Mouse (Mus musculus) frontal cortex, adult (tissue): ENCODE measurements at regions not wholly inside any gene's neighbourhood (a gene's known extent, or its start where the extent isn't known, plus 50 kb on each side); places are given as distances from the start of the nearest gene placed in this dataset.
A peak's percentile ranks its signal among the peaks of the same experiment; 100 is the strongest.

ENCODE experiments used
- ATAC-seq: cut with Nextera tagmentation; 2 replicates; pipeline ENCODE4 v1.9.2; 2017; ENCODE audit warnings: mild to moderate bottlenecking, moderate library complexity, mixed read lengths; ENCODE audit not compliant: low TSS enrichment

DNA sequence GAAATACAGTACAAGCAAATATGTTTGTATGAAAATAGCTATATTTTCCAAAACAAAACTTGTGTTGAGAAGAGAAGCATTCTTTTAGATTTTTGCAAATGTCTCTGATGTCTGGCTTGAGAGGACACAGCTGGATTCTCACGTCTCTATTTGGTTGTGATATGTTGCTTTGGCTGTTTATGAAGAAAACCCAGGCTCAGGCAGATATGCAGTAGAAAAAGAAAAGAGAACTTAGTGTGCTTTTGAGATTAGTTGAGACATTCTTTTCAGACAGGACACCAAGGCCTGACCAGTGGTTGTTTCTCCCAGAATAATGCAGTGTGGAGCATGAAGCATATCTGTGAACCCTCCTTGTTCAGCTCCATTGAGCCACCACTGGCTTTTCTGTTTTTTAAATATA is 178.8 kb upstream of the Mamld1 start:
- no peak for ATAC-seq

DNA sequence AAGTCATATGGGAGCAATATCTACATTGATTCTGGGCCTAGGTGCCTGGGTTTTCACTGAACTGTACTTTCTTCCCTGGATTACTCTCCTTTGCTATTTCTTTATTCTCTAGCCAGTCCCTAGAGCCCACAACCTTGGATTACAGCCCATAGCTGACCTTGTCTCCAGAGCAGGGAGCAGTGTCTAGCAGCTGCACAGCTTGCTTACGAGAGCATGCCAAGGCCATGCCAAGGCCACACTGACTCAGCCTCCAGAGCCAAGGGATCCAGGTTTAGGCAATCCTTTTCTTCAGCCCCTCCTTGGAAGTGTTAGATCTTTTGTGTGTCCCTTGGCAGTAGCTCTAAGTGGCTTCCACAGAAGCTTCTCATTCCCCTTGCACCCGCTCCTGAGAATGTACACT is 168.7 kb upstream of the Mamld1 start:
- ATAC-seq: no peak

DNA sequence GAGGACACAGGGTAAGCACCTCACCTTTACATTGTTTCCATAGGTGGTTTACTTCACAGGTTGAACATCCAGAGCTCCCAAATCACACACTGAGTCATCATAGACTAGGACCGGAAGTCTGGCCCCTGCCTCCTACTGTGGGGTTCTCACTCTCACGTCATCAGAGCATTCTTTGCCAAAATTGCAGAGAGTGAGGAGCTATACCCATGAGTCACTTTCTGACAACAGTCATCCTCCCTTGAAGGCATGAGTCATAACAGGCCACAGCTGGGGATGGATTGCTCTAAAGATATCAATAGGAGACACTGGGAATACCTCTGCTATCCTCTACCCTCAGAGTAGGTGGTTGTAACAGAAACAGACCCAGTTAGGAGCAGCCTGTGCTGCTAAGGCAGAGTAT is 166.6 kb upstream of the Mamld1 start:
- ATAC-seq: peak; percentile 99

DNA sequence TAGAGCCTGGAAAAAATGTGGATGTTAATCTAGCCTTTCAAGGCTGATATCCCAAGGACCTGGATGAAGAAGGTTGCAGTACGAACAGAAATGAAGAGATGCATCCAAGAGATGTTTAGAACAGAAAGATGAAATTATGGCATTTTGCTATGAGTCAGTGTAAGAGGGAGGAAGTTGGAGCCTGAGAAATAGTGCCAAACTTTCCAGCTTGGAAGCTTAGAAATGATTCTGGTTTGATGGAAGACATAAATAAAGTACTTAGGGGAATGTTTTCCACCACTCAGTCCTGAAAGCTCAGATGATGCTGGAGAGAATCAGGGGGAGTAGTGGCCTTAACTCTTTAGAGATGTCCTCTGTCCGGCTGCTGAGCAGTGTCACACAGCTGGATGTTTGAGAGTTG is 155.5 kb upstream of the Mamld1 start:
- ATAC-seq: peak; percentile 80

DNA sequence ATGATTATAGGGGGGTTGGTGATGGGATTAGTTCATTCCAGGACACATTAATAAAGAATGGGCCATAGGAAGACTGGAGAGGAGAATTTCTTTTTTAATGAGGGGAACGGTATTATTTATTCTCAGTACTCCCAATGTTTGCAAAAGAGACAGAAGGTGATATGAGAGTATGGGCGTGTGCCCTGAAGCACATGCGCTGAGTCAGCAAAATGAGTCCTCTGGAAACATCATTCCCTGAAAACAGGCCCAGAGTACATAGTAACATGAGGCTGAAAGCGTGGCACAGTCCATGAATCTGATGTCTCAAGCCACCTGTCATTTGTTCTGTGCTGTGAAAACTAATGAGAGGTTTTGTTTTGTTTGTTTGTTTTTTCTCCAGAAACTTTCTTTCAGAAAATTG is 154.5 kb upstream of the Mamld1 start:
- no peak for ATAC-seq

DNA sequence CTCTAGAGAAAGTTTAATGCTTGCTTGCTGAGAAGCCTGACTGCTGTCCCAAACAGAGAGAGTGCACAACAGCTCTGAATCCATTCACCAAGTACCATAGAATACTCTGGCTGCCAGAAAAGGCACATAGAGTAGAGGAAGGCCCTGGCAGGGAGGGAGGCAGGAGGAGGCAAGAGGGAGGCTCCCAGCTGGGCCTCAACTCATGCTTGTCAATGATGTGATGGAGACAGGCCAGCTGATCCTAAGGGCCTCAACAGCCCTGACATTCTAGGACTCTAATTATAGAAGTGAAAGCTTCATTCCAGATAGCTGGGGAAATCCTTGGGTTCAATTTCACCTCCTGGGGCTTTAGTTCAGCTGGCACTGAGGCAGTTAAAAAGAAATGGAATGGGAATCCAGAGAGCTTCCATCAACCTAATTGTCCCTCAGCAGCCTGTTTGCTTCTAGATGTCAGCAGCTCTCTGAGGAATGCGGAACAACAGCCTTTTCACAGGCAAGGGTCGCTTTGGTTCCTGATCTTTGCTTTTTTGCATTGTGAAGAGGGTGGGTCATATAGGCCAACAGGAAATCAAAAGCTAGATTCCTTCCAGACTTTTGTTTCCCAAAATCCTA is 152.8 kb upstream of the Mamld1 start:
- no peak for ATAC-seq

DNA sequence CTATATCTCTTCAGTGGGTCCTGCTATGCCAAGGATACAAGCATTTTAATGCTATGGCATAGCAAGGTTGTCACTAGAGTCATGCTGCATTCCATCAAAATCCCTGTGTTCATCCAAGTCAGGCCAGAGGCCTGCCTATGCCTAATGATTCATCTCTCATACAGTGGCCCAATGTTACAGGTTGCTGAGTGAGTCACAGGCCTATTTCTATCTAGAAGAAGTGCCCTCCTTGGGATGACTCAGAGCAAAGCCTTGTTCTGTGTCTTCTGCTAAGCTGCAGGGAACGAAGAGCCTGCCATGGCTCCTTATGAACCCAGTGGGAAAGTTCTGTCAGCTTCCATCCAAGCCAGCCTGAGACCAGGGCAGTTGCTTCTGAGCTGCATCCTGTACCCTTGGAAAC is 151.2 kb upstream of the Mamld1 start:
- peak; percentile 83 for ATAC-seq

DNA sequence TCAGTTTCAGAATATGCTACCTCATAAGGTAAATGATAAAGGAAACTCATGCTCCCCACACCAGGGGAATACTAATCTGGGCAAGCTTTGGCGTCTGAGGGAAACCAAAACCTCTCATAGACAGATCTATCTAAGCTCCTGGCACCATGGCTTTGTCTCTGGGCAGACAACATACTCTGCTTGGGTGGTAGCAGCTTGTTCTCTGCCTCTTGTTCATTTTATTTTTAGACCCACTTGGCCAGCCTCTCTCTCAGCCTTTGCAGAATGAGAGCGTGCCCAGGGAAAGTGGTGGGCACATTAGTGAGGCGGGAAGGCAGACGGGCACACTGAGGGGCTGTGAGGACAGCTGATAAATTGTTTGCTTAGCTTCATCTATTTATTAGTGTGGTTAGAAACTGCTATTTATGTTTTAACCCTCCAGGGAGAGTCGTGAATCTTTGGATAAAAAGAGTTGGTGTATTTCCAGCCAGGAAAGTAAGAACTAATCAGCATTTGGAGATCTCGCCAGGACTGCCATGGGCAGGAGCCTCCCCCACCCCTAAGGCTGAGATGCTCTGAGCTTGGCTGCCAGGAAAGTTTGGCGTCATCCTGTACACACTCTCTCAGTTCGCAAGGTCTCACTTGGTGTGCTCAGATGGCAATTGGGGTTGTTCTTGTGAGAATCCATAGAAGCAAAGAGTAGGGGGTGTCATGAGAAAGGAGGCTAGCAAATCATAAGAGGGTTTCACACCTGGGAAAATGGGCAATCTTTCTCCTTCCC is 150.2 kb upstream of the Mamld1 start:
- ATAC-seq: peak; percentile 92

DNA sequence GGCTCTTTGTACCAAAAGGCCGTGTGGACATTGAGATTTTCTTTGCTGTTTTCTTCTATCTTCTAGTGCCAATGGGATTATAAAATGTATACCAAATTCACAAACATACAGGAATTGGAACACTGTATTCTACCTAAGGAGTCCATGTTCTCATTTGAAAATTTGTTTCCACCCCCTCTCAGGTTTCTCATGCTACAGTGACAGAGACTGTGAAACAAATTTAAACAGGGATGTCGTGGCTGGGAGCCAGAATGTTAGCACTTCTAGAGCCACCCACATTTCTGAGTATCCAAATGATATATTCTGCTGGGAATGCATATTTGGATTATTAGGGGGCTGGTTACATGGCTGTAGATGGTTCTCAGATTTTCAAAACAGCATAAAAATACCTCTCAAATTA is 124.4 kb upstream of the Mamld1 start:
- ATAC-seq: peak; percentile 74; the same call in 1 of the 2 replicates

DNA sequence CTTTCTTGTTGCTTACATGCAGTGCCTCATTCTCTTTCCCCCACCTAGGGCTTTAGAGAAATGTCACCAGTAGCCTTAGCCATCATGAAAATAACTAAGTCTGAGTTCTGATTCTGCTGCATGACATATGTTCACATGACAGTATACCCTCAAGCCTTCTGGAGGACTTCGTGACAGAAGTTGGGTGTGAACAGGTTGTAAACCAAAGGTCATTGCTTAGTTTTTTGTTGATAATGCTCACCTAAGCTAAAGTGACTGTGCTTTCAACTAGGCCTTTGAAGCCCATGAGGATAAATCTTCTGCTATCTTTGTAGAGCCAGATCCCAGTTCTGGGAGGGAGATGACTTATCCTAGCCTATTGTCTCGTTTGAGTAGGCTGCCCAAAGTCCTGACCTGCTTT is 118.1 kb upstream of the Mamld1 start:
- no peak for ATAC-seq

DNA sequence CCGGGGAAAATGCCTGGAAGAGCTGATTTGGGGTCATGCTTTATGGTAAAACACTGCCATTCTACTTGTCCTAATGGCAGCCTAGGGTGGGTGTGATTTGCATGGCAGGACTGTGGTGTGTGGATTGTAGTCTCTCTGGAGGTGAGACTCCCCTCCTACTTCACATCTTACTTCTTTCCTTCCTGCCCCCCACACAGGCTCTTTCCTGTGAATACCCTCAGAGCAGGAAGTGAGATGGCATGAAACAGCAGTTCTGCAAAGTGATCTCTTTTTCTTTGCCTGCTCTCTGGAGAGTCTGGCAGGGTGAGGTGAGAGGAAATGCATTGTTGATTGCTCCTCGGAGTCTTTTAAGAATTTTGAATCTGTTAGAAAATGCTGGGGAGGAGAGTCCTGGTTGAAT is 104.7 kb upstream of the Mamld1 start:
- ATAC-seq: no peak

DNA sequence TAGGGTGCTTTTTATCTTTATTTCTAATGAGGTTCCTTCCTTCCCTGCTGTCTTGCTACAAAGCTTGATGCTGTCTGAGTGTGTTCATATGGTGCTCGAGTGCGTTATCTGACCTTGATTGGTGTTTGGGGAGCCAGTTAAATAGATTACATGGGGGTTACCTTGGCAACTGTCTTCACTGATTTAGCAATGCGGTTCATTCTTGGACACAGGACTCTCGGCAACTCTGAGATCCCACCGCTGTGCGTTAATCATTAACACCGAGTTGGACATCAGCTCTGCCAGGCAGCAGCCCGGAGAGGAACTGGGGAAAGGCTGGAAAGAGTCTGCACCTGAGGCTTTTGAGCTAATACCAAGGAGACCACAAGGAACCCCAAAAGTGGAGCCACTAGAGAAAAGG is 104.0 kb upstream of the Mamld1 start:
- no peak for ATAC-seq

DNA sequence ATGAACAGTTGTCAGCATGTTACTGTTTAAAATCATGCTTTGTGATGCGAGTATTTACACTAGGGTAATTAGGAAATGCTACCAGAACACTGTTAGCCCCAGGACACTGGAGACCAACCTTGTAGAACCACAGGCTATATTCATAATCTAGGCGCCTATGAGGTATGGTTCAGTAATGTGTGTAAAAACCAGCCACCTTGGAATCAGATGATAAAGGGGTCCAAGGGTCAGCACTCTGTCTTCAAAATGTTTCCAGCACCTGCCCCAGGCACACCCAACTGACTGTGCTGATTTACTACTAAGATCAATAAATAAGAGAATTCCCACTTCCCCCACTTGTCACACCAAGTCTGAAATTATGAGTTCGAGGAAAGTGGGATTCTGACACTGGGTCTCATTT is 100.8 kb upstream of the Mamld1 start:
- no peak for ATAC-seq

DNA sequence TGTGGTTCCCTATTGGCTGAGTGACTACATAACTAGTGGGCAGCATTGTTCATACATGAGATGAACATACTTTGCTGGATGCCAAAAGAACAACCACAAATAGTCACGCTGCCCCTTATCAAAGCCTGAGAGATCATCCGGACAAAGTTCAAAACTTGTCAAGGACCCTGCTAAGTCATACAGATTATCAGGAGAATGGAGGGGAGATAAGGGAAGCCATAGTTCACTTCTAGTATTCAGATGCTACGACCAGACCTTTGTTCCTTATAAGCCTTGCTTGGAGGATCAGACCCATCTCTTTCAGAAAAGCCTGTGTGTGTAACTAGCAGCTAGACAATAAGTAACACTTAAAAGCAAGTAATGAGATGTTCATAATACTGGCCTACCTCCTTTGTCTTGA is 97.0 kb upstream of the Mamld1 start:
- no peak for ATAC-seq
